Mouse (Mus musculus): Measurements from ENCODE around the gene Sgk1.

Sgk1 gene

DNA sequence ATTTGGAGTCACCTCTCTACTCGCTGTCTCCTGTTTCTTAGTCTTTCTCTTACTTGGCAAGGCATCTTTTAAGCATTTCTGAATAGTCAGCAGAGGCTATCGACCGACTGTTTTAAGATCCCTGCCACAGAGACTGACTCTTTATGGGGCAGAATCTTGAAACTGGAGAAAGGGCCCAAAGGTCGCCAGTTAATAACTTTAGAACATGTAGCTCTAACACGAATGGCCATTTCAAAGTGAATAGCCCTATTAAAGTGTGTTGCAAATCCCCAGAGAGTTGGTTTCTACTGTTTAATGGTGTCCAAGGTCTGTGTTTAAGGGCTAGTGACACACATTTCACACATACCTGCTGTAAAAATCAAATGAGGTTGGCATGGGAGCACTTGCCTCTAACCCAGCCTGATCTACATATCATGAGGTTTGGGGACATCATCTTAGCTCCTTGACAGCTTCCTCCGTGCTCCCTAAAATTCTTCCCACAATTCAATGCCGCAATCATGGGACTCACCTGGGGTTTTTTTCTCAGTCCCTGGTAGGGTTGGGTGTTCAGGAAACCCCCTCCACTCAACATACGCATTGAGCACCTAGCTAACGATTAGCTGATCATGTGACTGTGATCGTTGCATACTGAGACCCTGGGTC, 125.3 kb downstream of the Sgk1 start:
- no peak for DNase-seq

DNA sequence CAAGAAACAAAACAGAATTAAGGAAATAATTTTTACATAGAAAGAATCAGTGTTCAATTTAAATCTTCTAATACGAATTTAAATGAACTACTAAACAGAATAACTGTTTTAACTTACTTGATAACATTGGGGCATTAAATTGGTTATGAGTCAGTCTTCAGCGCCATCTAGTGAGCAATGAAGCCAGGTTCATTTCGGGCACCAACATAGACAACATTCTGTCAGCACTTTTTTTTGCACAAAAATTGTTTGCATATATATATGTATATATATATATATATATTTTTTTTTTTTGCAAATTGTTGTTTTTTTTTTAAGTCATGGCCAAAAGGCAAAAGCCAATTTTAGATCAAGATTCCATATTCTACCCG, 125.8 kb downstream of the Sgk1 start:
- peak; percentile 35 for DNase-seq

GRCm38 (mm10) chr10:22010088-22010818, 128.3 kb downstream of the Sgk1 start:
- peak; percentile 79 for DNase-seq

DNA sequence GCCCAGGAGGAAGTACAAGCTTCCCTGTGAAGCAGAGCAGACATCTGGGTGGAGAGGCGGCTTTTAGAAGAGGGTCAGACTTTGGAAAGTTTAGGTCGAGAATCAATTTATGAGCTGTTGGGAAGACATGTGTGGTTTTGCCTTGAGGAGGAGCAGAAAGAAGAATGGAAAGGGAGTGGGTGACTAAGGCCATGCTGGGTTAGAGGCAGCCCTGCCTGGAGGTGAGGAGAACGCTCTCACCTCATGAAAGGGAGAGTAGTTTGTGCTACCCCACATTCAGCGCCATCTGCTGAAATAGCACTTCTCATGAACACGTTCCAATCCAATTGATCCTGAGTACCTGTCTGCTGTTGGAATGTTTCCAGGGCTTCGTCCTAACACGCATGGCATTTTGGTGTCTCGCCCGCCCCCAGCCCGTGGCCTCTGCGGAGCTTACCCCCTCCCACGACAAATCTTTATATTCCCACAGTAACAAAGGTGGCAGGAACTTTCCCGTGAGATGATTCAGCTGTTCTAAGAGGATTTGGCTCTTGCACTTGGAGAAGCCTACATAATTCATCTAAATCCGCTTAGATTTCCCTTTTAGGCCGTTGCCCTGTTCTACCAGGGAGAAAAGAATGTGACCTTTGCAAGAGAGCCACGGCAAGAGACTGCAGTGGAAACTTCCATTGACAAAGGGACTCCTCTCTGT, 135.6 kb downstream of the Sgk1 start:
- no peak for DNase-seq

DNA sequence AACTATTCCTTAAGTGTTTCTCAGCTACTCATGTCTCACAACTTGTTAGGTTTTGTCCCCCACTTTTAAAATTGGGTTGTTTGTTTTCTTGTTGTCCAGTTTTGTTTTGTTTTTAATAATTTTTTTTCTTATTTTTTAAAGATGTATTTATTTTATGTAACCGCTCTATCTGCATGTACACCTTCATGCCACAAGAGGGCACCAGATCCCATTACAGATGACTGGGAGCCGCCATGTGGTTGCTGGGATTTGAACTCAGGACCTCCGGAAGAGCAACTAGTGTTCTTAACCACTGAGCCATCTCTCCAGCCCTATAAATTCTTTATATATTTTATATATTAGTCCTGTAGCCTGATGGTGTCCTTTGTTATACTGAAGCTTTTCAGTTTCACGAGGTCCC, 136.6 kb downstream of the Sgk1 start:
- DNase-seq = no peak

- peak; percentile 23 for DNase-seq
Measured at GRCm38 (mm10) chr10:22034303-22034702, 152.3 kb downstream of the Sgk1 start.

DNA sequence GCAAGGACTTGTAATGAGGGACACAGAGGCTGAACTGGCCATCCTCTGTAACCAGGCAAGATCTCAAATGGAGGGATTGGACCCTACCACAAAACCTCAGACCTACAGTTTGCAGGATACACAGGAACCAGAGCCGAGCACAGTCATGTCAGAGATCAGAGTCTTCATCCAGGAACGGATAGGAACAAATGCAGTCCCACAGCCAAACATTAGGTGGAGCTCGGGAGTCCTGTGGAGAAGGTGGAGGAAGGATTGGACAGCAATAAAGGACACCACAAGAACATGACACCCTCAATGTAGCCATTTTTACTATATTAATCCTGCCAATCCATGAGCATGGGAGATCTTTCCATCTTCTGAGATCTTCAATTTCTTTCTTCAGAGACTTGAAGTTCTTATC, 154.3 kb downstream of the Sgk1 start:
- DNase-seq = peak; percentile 54

Measured in thymus, postnatal 25 days (tissue).